Mouse (Mus musculus): ENCODE measurements around the gene Mthfd1l.
"Not testable (repeated sequence)": the region's sequence is repeated elsewhere in the genome, so short reads cannot be mapped to it uniquely, and the experiment has no call there.

The Mthfd1l gene

DNA sequence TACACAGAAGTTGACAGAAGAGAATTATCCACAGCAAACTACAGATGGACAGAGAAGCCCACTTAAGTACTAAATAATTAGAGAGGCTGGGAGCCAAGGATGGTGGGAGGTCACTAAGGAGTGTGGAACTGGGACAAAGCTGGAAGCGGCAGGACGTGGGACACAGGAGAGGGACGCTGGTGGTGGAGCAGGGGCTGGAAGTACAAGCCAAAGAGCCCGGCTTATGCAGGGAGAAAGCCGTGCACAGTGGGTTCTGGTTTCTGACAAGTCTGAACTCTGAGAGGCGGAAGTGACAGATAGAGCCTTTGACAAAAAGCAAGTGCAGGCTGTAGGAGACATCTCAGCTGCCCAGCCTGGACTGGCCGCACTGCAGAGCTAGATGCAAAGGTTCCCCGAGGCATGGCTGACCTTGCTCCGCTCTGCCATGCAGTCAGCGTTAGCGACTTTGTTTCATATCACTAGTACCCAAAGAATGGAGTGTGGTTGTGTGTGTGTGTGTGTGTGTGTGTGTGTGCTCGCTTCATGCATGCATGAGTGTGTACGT, 187.4 kb downstream of the Mthfd1l start:
- DNase-seq: no peak

DNA sequence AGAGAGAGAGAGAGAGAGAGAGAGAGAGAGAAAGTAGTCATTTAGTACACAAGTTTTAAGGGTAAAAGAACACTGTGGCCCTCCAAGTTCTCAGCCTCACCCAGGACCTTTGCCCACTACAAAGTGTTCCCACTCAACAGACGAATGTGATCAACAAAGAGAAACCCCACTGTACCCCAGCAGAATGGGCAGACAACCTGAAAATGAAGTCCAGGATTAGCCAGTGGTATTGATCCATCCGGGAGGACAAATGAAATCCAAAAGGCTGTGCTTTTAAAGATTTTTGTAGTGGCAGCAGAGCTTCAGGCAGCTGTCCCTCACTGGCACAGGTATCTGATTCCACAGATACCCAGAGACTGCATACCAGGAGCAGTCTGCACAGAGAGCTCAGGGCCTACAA, 189.1 kb downstream of the Mthfd1l start:
- DNase-seq: no peak

DNA sequence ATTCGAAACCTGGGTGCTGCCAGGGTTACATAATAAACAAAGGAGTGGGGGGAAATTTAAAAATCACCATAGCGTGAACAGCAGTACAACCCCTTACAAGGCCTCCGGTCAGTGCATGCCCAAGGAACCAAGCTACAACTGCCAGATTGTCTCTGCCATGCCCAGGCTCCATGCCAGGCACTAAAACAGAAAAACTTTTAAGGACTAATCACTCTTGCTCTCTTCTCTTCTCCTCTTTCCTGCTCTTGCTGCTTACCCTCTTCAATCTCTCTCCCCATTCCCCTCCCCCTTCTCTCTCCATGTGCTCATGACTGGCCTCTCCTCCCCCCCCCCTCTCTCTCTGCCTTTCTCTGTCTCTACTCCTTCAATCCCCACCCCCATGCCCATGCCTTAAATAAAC, 190.1 kb downstream of the Mthfd1l start:
- no peak for DNase-seq

DNA sequence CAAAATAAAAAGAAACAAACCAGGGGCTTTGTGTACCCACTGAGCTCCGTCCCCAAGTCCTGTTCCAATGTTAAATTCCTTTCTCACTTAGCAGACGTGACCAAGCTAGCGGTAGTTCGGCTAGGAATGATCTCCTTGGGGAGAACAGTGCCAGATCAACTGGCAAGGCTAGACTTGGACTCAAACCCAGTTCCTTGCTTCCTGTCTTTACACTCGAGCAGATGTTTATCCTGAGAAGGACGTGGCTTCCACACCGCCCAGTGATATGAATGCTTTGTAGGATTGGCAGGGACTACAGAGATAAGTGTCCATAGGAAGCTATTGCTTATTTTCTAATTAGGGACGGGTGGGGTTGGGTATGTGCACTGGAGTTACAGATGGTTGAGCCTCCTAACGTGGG, 191.8 kb downstream of the Mthfd1l start:
- no peak for DNase-seq

DNA sequence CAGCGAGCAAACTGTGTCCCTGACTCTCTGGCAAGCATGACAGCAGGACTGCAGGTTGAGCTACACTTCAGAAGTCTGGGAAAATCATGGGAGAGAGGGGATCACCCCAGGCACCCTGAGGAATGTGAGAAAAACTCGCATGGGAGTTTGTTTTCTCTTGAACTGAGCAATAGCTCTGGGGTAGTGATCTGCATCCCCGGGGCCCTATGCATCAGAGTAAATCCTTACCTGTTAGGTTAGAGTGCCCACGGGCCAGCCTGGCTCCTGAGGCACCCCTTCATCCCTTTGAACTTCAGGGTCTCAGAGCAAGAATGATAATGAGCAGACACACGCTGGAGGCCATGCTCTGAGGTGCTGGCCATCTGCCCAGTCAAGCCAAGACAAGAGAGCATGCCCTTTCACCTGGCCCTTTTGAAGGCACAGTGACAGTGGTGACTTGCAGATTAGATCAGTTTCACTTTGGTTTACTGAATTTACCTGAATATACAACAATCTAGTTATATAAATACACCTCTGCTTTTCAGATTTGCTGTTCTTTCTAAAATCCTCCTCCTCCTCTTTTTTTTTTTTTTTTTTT, 195.4 kb downstream of the Mthfd1l start:
- DNase-seq: no peak

DNA sequence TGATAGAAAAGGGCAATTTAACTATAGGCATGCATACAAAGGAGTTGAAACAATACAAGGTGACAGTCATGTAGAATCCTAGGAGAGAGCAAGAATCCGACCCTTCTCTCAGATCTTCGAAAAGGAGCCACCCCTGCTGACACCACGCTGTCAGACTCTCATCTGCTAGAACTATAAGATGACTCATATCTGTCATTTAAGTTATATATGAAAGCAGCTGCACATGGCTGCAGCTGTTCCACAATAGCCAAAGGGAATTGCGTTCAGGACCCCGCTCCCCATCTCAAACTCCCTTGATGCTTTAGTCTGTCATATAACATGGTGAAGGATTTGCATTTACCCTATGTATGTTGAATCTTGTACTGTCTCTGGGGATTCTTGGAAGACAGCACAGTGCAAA, 201.3 kb downstream of the Mthfd1l start:
- no peak for DNase-seq

DNA sequence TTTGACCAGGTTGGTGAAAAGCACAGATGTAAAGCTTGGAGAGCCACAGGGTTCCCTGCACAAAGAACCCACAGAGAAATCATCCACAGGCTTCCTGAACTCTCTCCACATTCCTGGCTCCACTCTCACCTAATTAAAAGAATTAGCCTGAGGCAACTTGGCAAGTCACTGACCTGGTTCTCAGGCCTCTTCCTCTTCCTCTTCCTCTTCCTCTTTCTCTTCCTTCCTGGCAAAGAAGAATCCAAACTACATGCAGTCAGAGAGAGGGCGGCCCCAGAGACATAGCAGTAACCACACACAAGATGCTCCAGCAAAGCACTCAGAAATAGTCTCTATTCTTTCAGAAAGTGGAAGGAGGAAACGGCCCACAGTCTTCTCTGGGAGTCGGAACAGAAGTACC, 201.8 kb downstream of the Mthfd1l start:
- no peak for DNase-seq

DNA sequence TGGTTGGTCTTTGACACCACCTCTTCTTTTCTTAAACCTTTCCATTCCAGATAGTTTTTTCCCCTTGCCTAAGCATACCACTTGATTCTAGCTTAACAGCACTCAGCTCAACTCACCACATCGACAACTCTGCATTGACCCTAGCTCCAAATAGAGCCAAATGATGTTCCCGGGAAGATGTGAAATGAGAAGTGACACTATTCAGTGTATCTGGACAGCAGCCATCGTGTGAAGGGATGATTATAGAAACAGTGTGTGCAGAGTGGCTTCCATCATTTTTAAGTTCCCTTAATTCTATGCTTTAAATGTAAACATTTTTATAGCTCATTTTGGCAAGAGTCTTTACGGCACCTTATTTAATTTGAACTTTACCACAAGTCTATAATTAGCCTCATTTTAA, 204.4 kb downstream of the Mthfd1l start:
- DNase-seq: no peak

DNA sequence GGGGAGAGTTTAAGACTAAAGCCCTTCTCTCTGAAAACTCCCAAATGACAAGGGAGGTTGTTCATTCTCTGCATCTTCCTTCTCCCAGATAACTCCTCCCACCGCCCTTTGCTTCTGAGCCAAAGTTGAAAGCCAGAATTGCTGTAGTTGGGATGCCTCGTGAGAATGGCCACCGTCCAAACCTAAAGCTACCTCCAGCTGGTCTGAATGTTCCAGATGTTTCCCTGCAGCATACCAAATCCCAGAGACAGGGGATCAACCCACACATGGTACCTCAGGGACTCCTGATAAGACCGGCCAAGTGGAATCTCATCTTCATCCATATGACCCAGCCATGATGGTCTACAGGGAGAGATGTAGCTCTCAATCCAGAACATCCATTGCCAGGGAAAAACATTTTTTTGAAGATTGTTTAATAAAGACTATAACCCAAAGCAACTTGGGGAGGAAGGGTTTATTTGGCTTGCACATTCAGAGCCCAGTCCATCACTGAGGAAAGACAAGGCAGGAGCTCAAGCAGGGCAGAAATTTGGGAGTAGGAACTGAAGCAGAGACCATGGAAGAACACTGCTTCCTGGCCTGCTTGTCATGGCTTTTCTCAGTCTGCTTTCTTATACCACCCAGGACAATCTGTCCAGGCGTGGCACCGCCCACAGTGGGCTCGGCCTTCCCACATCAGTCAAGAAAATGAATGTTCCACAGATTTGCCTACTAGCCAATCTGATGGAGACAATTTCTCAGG, 206.3 kb downstream of the Mthfd1l start:
- no peak for DNase-seq

DNA sequence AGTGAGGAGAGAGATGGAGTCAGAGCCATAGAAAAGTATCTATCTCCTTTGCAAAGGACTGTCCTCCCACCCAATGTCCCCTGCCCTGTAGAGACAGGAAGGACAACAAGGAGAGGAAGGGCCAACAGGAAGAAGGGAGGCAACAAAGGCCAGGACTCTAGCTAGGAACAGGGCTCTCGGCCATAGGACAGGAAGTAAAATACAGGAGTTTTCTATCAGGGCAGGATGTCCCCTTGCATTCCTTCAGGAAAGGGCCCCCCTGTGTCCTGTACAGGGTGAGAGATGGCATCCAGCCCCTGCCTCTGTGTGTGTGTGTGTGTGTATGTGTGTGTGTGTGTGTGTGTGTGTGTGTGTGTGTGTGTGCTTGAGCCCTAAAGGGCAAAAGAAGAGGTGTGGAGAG, 209.0 kb downstream of the Mthfd1l start:
- DNase-seq: no peak

DNA sequence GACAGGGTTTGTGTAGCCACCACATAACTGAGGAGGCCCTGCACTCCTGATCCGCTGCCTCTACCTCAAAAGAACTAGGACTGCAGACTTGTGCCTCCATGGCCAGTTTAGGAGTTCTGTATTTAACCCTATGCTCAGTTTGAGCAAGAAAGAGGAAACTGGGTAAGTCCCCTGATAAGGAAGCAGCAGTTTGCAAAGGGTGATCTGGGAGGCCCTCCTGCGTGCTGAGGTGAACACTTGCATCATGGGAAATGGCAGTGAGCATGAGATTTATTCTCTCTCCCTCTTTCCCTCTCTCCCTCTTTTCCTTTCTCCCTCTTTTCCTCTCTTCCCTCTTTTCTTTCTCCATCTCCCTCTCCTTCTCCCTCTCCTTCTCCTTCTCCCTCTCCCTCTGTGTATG, 209.5 kb downstream of the Mthfd1l start:
- DNase-seq: no peak

DNA sequence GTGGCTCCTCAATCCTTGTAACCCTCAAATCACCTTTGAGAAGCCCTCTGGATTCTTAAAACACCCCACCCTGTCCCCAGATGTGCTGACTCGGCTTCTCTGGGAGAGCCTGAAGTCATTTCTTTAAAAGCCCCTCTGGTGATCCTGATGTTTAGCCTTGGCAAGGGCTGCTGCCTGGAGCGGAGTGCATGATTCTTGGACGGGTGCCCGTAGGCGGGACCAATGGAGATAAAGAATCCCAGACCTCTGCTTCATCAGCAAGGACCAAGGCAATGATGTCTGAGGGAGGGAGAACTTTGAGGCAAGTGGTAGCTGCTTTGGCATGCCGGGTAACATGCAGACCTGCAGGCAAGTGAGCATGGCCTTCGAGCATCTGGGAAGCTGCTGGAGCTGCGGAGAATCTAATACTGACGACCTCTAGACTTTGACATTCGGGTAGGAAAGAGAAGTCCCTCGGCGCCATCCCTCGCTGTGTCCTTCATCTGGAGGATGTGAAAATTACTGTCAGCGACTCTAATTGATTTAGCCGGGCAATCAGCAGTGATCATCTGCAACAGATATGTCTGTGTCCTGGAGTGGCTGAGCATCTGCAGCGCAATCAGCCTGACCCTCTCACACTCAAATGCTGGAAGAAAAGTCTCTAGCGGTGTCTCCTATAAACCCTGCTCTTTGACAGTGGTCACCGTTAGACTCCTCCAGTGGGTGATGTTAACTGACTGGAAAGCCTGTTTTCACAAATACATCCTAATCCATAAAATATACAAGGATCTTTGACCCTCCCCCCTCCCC, 215.9 kb downstream of the Mthfd1l start:
- DNase-seq: peak; percentile 37

DNA sequence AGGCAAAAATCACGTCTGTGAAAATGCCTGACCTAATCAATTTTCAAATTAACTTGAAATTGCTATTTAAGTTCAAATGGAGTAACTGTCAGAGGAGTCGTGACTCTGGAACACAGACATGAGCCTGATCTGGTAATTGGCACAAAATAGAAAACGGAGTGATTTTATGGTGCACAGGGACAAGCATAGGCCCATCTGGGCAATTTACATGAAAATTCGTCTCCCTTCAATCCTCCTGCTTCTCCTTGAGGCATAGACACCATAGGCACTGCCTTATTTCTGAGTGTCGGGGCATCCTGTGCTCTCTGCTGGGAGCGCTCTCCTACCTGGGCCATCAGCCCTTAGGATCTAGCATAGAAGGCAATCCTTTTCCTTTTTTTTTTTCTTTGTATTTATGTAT, 216.5 kb downstream of the Mthfd1l start:
- no peak for DNase-seq

DNA sequence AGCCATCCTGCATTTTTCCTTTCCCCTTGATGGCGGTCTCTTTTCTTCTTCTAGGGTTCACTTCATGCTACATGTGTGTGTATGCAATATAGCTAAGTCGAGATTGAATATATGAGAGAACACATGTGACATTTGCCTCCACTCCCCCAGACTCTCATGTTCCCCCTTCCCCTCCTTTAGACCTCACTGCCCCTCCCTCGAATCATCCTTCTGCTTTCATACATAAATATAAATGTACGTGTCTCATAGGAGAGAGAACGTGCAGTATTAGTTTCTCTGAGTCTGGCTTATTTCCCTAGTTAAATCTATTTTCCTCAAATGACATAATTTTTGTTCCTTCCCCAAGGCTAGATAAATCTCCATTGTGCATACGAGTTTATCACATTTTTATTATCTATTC, 226.1 kb downstream of the Mthfd1l start:
- no peak for DNase-seq

DNA sequence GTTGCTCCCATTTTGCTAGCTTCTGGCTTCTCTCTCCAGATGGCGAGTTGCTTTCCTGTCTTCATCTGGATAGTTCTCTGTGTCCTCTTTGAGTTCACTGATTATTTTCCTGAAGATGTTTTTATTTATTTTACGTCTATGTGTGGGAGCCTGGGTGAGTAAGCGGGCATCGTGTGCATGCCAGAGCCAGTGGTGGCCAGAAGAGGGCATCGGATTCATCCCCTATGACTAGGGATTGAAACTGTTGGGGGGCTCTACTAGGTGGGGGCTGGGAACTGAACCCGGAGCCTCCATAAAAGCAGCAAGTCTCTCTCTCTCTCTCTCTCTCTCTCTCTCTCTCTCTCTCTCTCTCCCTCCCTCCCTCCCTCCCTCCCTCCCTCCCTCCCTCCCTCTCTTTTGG, 227.0 kb downstream of the Mthfd1l start:
- DNase-seq: no peak

DNA sequence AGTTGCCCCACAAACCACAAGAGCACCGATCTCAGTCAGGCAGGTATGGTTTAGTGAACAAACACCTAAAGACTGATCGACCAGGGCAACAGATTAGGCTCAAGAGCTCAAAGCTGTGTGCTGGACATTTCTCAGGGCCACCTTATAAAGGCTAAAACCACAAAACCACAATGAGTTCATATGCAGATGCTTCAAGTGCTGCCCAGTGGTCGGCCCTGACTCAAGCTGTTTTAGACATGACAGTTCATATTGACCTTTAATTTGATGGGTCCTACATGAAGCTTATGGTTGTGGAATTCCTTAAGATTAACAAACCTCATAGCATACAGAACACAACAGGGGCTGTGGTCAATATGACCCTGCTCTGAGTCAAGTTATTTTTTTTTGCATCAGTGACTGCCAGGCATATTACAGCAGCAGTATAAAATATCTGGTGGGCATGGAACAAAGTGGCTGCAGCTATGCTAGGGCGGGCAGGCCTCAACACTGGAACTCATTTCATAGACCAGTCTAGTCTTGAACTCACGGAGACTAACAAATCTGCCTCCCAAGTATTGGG, 227.7 kb downstream of the Mthfd1l start:
- DNase-seq: no peak

DNA sequence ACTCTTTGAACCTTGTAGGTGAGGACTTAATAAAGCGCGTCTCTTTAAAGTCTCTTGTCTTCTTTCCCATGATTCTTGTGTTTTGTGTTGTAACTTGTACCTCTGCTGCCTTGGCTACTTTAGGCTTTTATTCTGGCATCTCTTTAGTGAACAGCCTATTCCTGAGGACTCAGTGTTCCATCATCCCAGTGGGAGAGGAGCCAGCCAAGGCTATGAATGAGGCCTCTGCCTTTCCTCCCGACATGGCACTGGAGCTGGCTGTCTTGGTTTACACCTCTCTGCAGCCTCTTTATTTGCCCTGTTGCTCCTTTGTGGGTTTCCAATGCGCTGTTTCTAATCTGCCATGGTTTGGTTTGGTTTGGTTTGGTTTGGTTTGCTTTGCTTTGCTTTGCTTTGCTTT, 228.2 kb downstream of the Mthfd1l start:
- no peak for DNase-seq

DNA sequence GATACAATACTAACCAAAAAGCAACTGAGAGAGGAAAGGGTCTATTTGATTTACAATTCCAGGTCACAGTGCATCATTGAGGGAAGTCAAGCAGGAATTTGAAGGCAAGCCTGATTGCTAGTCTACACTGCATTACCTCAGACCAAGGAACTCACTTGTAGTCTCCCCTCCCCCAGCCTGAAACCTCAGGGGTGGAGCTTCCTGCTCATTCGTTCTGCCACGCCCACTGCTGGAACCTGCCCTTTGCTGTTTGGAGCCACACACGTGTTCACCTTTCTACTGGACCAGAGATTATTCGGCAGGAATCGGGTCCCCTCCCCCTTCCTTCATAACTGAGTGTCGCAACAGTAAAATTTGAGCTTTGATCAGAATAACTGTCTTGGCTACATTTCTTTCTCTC, 230.7 kb downstream of the Mthfd1l start:
- DNase-seq: not testable (repeated sequence)

DNA sequence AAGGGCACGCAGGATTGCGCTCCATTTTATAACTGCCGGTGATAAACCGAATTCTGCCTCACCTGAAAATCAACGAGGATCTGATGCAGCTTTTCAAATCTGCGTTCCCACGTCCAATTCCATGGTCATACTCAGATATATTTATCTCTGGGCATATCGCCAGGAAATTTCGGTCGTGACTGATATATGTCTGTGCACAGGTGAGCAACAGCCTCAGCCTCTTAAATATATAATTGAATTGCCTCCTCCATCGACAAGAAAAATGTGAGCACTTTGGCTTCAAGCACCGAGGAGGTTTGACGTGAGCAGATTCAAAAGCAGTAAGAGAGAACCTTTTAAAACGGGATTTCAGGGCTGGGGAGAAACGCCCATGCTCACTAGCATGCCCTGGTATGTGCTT, 236.1 kb downstream of the Mthfd1l start:
- DNase-seq: no peak

DNA sequence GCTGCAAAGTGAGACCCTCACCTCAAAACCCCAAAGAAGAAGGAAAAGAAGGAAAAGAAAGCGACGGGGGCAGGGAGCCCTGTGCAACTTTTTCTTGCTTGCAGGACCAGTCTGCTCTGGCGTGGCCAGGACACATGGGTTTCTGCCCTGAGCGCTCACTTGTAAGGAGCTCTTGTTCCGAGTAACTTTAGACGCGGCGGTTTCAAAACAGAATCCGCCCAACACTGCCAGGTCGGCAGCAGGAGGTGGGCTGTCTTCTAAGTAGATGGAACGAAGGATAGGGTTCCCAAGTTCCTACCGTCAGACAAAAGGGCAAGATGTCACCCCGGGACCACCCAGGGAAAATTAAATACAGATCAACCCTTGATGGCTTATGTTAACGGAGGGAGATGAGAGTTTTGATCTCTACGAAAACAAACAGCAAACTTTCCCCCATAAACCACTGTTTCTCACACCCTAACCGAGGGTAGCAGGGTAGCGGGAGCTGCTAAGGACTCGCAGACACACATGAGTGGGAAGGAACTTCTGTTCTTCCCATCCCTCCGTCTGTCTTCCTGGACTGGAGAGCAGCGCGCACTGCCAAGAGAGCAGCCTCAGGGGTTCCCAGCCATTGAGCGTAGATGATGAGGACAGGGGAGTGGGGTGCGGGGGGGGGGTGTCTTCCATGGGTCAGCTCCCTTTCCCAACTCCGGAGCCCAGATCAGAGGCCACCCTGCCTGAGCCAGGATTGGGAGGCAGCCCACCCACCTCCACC, 237.6 kb downstream of the Mthfd1l start:
- DNase-seq: peak; percentile 13

DNA sequence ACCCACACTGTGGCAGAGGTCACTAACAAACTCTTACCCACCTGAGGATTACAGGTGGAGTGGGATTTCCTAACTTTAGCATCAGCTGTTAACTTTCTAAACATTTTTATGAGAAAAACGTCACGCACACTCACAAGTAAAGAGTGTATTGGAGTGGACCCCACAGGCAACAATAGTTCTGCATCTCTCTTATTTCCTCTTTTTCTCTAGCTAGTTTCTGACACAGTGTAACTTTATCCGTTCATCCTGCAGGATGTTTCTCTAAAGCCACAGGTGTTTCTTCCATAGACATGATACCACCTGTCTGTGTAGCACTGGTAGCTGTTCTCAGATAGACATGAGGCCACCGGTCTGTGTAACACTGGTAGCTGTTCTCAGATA, 238.1 kb downstream of the Mthfd1l start:
- DNase-seq: no peak

All from right cerebral cortex, postnatal 4 days (tissue).